Mouse (Mus musculus) right cerebral cortex, postnatal 14 days (tissue): ENCODE data around the gene Gm20388.

Experiments
- DNase-seq: peaks from one replicate; pipeline ENCODE4 v3.0.0; 2022

Gene Gm20388

DNA sequence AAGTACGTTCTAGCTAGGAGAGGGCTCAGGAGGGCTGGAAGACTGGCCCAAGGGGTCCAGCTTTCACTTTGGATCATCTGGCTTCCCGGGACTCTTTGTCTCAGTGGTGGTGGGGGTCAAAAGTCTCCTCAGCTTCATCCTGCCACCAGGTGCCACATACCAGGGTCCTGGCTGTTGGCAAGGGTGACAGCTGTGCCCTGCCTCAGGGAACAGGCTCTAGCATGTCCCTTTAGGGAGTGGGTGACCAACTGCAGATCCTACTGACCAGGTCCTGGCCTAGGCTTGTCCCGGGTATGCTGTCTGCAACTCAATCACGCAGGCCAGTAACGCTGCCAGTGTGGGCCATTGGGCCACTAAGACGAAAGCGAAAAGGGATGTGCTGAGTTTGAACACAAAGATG is 302.0 kb downstream of the Gm20388 start:
- no peak for DNase-seq

DNA sequence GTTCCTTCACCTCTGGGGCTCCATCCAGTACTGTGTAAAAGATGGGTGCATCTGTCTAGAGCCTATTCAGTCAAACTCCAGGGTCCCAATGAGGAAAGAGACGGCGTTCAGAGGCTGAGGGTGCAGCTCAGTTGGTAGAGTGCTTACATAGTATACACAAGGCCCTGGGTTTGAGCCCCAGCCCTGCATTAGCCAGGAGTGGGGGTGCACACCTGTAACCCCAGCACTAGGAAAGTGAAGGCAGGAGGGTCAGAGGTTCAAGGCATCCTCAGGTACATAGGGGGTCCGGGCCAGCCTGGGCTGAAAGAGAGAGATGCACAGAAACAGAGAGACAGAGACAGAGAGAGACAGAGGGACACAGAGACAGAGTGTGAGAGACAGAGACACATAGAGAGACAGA is 302.6 kb downstream of the Gm20388 start:
- no peak for DNase-seq

DNA sequence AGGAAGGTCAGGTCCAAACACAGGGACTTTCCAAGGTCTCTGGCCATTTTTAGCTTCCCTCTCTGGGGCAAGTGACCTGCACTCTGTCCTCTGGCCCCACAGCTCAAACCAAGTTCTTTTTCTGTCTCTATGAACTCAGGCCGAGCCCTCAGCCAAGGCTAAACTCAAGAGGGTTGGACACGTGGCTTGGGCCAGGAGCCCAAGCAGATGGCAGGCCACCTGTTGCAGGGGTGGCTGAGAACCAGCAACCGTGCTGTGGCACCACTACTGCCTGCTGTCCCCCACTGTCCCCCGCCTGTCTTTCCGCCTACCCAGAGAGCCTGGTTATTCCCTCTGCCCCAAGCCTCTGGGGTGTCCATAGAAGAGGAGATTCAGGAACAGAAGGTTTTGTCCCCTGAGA is 303.3 kb downstream of the Gm20388 start:
- peak; percentile 33 for DNase-seq

DNA sequence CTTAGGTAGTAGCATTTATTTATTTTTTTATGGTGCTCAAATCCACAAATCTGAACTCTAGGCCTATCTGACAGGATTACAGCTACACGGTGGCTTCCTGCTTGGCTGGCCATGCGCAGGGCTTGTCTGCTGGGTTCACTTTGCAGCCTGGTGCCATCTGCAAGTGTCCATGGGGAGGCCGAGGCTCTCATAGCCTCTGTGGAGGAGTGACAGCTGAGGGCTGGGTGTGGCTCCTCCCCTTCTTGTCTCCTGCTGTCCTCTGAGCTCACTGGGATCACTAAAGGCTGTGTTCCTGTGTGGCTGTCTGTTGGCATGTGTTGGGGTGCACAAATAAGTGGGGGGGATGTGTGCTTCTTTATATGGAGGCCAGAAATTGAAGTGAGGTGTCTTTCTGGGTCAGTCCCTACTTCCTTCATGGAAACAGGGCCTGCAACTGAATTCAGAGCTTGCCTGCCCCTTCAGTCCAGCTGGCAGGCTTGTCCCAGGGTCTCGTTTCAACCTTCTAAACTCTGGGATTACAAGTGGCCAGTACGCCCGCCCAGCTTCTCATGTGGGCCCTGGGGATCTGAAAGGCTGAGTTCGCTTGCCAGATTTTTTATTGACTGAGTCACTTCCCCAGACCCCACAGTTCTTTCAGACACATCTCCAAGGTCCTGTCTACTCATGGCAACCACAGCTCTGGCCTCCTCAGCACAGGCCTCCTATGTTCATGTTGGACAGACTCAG is 304.9 kb downstream of the Gm20388 start:
- DNase-seq = no peak

DNA sequence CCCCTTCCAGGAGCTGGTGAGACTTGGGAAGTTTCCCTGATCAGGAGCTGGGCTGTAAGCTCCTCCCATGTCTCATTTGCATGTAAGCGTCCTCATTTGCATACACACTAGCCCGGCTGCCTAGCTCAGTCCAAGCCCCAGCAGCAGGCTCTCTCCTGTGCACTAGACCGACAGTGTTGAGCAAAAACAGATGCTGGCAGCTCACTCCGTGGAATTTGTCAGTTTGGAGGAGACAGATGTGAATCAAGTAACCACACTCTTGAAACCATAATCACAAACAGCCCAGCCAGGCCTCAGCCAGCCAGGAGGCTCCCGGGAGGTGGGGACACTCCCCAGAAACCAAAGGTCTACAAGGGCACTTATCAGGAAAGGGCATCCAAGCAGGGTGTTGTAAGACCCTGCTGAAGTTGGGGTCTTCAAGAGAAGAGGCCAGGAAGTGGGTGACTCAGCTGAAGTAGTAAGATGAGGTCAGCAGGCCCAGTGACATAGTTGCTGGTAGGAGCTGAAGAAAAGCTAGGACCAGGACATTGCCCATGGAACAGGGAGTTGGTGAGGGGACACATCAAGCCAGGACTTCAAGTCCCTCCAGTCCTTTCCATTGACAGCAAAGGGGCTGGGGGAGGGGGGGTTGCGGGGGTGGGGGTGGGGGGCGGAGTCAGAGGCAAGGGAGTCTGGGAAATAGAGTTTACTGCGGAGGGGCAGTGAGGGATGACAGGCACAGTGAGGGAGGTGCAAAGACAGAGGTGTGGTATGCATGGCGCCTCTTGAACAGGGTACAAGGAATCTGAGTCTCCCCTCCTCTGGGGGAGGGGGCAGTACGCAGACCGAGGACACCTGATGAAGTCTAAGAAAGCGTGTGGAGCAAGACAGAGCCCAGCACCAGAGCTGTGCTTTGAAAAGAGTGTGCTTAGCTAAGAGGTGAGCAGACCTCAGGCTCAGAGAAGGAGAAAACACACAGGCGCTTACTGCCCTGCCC is 306.5 kb downstream of the Gm20388 start:
- no peak for DNase-seq

DNA sequence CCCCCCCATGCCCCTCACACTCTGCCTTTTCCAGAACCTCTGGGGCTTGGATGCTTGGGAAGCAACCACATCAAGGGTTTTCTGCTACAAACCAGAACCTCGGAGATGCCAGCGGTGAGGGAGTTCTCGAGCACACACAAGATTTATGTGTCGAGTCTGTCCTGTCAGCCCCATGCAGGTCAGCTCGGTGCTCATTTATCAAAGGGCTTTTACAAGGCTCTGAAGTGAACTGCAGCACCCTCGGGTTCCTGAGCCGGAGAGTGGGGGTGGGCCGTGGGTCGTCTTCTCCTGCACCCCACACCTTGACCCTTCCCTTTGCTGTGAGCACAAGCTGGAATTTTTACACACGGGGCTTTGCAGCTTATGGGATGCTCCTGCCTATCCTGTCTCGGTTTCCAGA is 311.9 kb downstream of the Gm20388 start:
- no peak for DNase-seq

DNA sequence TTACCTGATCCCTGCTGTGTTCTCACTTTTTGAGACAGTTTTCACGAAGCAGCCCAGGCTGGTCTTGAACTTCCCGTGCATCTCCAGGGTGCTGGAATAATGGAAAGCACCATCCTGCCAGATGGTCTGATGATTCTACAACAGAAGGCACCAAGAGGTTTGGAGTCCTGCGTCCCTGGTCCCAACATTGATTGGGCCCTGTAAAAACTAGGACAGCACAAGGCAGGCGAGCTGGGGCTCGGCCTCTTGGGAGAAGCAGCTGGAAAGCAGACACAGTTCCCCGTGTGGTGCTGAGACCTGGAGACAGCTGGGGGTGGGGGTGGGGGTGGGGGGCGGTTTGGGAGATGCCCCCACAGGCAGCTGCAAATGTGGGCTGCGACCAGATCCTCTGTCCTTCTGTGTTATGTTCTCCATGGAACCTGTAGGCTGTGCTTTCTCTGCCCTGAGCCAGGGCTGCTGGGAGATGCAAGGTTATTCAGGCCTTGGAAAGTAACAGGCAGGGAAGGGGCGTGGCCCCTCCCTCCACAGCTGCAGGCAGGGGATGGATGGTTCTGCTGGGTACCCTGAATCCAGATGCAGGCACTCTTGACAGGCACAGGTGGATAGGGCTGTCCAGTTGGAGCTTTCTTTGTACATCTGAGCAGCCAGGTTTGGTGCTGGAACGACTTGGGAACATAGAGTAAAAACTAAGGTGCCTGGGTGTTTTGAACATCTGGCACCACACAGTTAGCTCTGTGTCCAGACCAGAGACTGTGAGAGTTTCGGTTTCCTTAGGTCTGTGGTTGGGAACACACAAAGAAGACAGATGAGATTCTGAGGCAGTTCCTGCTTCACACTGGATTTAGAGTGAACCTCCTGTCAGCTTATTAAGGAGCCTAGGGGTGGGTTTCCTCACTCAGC is 314.1 kb downstream of the Gm20388 start:
- DNase-seq = no peak

DNA sequence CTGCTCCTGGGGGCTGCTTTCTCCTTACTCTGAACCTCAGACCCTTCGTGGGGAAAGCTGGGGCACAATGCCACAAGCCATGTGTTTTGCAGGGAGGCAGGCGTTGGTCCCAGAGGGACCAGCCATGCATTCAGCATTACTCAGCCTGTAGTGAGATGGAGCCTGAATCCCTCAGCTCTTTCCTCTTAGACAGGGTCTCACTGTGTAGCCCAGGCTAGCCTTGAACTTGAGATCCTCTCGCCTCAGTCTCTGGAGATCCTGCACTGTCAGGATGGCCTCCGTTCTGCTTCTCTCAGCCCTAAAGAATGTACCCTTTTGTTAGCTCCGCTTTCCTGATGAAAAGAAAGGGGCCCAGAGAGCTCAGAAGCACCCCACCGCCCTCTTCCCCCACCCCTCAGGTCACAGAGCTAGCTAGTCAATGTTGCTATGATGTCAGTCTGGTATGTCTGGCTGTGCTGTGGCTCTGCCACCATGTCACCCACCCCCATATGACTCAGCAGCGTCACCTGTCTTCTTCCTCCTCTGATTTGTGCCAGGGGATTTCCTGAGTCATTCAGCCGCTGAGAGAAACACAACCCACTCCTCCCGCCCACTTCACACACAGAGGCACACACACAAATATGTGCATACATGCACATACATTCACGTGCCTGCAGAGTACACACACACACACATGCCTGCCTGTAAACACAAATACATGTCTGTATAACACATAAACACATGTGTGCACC is 314.9 kb downstream of the Gm20388 start:
- DNase-seq = peak; percentile 38

DNA sequence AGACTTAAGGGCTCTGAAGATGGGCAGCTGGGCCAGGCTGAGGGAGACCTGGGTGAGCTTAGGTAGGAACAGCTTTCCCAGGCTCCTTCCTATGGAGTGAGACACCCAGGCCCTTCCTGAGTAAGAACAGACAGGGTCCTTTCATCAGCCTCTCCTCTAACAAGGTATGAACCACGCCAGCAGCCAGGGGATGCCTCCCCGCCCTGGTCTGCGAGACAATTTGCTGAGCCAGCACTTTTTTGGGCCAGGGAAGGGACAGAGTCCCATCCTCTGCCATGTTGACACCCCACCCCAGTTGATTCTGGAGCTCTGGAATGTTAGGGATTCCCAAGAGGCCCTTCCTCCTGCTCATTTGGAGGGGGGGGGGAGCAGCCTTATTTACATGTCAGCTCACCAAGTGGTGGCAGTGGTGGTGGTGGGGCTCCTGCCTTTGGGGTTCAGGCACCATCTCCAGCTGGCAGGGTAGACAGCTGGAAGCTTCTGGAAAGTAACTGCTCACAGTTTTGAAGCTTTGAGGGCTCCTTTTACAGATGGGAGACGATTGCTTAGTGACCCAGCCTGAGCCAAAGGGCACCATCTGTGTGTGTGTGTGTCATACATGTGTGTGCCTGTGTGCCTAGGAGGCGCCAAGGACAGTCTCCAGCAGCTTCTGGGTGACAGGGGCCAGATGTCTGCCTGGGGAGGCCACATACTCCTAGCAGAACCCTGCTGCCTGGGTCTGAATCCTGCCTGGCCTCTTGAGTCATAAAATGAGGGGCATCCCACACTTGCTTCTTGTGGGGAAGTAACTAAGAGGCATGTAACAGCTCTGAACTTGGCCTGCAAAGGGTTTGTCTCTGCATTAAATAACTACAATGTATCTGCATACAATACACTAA is 316.3 kb downstream of the Gm20388 start:
- DNase-seq = no peak

DNA sequence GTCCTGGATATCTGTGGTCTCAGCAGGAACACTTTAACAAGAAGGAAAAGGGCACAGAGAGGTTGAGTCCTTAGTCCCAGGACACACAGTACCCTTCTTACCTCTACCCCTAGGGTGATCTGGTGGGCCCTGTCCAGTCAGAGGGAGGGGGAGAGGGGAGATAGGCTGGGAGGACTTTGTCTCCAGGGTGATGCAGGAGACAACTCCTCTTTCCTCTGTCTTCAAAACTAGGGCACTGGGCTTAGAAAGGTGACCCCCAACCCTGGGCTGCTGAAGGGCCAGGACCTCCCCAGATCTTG is 316.9 kb downstream of the Gm20388 start:
- no peak for DNase-seq

DNA sequence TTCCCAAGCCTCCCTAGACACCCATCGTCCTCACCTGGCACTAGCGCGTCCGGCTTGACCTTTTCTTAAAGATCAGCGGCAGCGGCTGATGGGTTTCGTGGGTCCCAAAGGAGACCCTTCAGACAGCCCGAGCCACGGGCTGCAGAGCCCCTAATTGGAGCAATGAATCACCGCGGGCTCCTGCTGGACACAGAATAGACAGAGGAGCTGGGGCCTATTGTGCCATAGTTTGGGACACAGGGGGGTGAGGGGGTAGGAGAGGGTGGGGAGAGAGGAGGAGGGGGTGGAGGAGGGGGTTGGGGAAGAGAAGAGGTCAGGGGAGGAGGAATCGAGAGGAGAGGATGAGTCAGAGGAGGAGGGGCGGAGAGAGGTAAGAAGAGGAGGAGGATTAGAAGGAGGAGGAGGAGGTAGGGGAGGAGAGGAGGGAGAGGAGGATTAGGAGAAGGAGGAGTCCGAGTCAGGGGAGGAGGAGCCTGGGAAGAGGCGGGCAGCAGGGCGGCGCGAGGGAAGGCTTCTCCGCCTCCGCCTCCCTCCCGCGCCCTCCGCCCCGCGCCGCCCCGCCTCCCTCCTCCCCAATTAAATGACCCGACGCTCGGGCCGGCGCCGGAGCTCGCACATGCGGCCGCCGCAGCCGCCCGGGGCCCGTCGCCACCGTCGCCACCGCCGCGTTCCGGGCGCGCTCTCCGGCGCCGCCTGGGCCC is 317.4 kb downstream of the Gm20388 start, which contains the start of gene Gse1:
Gene Gse1 (plus strand): TSS at position 566 of the 701 bp plus-strand sequence.
- DNase-seq = peak; percentile 75

DNA sequence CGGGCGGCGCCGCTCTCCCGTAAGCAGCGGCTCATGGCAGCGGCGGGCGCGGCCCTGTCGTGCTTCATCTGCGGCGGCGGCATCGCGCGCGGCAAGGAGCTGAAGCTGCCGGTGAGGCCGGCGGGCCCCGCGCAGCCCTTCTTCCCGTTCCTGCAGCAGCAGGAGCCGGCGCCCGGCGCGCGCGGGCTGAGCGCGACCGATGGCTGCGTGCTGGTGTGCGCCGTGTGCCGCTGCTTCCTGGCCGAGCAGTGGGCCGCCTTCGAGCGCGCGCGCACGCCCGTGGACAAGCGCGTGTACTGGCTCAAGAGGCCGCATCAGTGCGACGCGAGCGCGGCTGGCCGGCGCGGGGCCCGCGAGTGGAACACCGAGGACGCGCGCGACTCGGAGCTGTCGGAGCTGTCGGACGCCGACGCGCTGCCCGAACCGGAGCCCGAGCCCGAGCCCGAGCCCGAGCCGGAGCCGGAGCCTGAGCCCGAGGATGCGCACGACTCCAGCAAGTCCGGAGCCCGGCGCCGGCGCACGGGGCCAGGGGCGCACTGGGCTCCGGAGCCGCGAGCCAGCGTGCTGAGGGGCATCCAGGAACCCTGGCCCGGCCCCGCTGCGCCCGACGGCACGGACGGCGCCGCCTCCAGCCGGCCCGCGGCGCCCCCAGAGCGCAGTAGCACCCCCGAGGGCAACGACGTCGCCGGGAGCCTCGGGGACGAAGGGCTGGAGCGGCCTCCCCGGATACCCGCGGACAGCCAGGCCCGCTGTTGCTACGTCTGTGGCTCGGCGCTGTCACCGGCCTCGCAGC is 318.3 kb downstream of the Gm20388 start:
- DNase-seq = peak; percentile 60

DNA sequence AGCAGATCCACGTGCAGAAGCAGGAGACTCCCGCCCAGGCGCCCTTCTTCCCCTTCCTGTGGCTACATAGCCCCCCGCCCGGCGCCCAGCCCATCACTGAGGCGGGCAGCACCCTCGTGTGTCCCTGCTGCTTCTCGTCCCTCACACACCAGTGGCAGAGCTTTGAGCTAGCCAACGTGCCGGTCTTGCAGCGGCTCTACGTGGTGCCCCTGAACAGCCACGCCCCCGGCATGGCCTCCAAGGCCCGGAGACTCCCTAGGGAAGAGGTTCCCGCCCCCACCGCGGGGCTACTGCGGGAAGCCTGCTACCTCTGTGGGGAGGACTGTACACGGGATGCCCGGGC is 318.9 kb downstream of the Gm20388 start:
- DNase-seq = no peak

DNA sequence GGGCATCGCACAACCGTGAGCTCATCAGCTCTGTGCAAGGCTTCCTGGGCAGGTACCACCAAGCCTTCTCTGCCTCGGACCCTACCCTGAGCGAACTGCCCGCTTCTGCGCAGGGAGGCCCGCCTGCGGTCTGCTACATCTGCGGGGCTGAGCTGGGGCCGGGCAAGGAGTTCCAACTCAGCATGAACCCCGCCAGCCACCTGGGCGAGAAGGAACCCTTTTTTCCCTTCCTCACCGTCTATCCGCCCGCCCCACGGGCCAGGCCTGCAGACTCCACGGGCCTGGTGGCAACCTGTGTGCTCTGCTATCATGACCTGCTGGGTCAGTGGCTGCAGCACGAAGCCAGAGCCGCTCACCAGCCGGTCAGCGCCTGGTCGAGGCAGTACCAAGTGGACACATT is 319.4 kb downstream of the Gm20388 start:
- no peak for DNase-seq

DNA sequence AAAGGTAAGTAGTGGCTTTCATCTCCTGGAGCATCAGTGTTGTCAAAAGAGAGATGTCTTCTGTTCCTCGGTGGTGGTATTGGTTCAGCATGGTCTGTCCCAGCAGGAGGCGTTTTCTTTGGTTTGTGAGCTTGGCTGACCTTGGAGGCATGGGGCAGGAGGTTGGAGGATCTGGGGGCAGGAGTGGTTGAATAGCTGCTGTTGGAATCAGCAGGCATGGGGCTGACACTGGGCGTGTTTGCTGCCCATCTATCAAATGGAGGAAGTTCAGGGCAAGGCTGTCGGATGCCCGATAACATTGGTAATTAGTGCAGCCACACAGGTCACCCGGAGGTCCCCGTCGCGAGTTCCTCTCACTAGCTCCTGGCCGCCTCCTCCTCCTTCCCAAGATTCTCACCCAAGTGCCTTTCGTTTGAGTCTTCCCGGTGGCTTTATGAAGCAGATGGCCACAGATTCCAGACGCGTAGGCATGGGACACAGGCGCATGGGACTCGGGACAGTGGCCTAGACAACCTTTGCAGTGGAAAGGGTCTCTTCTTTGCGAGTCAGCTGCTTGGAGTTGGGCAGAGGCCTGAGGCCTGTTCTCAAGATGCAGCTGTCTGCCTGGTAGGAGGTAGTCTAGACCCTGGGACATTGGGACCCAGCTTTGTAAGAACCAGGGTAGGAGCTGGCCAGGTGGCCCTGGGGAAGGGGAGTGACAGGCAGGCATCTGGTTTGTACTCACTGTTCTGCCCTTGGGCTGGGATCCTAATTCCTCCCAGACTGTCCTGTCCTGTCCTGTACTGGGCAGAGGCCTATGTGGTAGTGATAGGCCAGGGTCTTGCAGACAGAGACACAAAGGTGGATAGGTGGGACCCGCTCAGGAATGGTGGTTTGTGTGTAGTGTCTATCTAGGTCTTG is 320.3 kb downstream of the Gm20388 start:
- no peak for DNase-seq

DNA sequence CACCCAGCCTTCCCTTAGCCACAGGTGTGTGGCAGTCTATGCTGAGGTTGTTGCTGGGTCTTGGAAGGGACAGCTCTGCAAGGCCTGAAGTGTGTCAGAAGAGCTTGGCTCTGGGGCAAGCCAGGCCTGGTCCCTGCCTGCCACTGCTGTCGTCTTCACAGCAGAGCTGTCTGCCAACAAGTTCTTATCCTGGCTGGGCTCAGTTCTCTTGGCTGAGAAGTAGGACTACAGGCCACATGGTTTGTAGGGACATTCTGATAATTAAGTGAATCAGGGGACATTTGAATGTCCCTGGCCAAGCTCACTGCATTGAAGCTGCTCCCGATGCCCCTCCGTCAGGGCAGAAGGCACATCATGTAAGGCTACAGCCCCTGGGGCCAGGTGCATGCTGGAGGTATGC is 321.2 kb downstream of the Gm20388 start:
- no peak for DNase-seq

DNA sequence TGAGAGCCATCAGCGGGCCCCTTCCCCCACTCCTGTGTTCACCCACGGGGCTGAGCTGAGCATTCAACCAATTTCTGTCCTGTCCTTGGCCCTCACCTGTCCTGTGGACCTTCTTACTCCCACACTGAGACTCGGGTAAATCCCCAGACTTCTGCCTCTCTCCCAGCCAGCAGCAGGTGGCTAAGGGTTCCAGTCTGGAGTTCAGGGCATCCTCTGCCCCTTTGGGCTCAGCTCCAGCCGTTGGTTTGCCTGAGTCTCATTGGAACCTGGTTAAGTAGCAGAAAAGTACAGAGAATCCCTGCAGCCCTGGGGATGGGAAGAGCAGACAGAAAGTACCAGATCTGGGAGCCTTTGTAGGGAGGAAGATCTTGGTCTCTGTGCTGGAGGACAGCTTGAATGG is 321.8 kb downstream of the Gm20388 start:
- no peak for DNase-seq

DNA sequence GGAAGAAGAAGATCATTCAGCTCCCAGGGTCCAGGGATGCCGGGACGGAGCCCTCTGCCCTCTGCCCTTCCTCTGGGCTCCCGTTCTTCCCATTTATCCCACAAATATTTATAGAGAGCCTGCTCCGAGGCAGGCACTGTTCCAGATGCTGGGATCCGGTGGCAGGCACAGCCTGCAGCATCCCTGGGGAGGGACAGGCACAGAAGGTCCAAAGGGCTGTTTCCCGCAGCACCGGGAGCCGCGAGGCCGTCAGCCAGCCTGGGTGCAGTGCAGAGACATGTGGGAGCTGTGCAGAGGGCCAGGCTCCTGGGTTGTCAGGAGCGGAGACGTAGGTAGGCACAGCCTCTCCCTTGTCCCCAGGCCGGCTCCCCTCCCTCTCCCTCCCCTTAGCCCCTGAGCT is 322.3 kb downstream of the Gm20388 start:
- no peak for DNase-seq

DNA sequence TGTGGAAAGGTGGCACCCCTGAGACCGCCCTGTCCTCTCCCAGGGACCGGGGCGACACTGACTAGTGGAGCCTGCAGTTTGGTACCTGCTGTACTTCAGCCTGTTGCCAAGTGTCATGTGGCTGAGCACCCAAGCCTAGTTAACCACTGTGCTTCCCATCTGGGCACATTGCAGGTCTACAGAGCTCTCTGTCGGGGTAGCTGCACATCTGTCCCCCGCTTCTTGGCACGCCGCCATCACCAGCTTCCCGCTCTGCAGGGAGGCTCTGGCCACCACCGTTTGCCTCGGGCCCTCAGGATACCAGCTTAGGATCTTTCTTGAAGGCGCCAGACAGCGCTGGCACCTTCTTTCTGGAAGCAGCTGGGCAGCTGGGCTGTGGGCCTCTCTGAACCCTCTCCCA is 323.8 kb downstream of the Gm20388 start:
- DNase-seq = peak; percentile 66
